Mouse (Mus musculus): Measurements from ENCODE around the gene Dpy19l1. TPM values are rescaled to one million over a fixed set of nuclear protein-coding genes. Genes with fewer than 3 reads are reported as not detected.

Gene Dpy19l1
- total and polyA plus RNA-seq, 2 experiments from 2014 or later = 16.8 to 47.3 TPM

DNA sequence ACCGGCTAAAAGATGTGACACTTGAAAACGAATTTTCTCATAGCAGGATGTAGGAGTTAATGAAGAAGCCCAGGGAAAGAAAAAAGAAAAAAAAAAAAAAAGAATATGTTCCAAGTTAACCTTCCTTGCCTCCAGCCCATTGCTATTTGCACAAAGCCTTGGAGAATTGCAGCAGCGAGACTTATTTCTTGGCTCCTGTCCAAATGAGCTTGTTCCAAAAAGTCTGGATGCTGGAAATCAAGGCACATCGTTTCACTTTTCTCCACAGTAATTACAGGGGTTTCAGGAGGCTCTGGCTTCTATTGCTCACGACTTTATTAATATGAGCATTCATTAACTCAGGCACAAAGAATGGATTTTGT lies 899 bp upstream of the Dpy19l1 start:
- H3K4me3 ChIP-seq (ENCODE audit: low read depth, low read length) = peak overlapping the region; percentile 77
- no peak for ATAC-seq (ENCODE audit: low FRiP score)
- no peak for TF ChIP-seq CTCF (IDR thresholded peaks at IDR 0.05)
- H3K9ac ChIP-seq (replicated peaks; ENCODE audit: low read length, poor library complexity, severe bottlenecking) = no peak overlapping the region; the same call in 1 of the 2 replicates
- no peaks in the 10 kb centered on the region for H3K27me3 ChIP-seq (ENCODE audit: insufficient read depth, low read length)
- H3K4me2 ChIP-seq (ENCODE audit: low read depth, low read length, poor library complexity, severe bottlenecking) = peak overlapping the region; percentile 74
- H3K4me1 ChIP-seq (ENCODE audit: insufficient read depth, low read length) = peaks cover 13% of the 10 kb centered on the region; the same call in 1 of the 2 replicates
- H3K36me3 ChIP-seq (ENCODE audit: insufficient read depth, low read length) = no peaks in the 10 kb centered on the region
- H3K27ac ChIP-seq (ENCODE audit: low read depth, low read length) = no peak overlapping the region; the same call in 1 of the 2 replicates
- H3K9me3 ChIP-seq (ENCODE audit: low read length) = no peaks in the 10 kb centered on the region
- DNase-seq (ENCODE audit: low spot score) = peak; percentile 53
- 4% methylated on average over 5 of the region's 5 CpGs for WGBS

- Histone ChIP-seq H3K27me3 (ENCODE audit: insufficient read depth, low read length) (no peaks in the 10 kb centered on the region), H3K4me1 (ENCODE audit: insufficient read depth, low read length) (peaks cover 13% of the 10 kb centered on the region; the same call in 1 of the 2 replicates), H3K27ac (ENCODE audit: low read depth, low read length) (peak overlapping the region; percentile 78), H3K9ac (replicated peaks; ENCODE audit: low read length, poor library complexity, severe bottlenecking) (peak overlapping the region; percentile 68), H3K36me3 (ENCODE audit: insufficient read depth, low read length) (no peaks in the 10 kb centered on the region), H3K4me2 (ENCODE audit: low read depth, low read length, poor library complexity, severe bottlenecking) (peak overlapping the region; percentile 74), H3K9me3 (ENCODE audit: low read length) (no peaks in the 10 kb centered on the region), H3K4me3 (ENCODE audit: low read depth, low read length) (peak overlapping the region; percentile 77)
- TF ChIP-seq CTCF (IDR thresholded peaks at IDR 0.05) = no peak
- ATAC-seq (ENCODE audit: low FRiP score) (peak; percentile 78), DNase-seq (ENCODE audit: low spot score) (peak; percentile 24)
- WGBS = 0% methylated on average over 35 of the region's 48 CpGs
These were observed 352 bp downstream of the Dpy19l1 start for GRCm38 (mm10) chr9:24502571-24503004.

DNA sequence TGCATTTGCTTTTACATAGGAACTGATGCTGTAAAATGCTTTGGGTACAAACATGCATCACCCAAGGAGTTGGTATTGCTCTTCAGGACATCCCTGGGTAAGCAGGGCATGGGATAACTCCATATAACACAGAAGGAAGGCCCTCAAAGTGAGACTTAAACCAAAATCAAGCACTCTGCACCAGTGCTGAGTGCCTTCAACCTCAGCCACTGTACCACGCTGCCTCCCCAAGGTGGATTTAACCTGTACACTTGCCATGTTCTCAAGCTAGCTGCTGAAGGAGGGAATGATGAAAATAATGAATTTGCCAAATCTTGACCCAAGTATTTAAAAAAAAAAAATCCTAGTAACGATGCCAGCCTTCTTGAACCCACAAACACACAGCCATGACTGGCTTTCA lies 1.3 kb downstream of the Dpy19l1 start:
- Histone ChIP-seq H3K4me1 (ENCODE audit: insufficient read depth, low read length) (peaks cover 13% of the 10 kb centered on the region; the same call in 1 of the 2 replicates), H3K4me3 (ENCODE audit: low read depth, low read length) (peak overlapping the region; percentile 77), H3K9ac (replicated peaks; ENCODE audit: low read length, poor library complexity, severe bottlenecking) (0 out of 2 replicates have a peak overlapping the region, but pooled peaks have one; percentile 36), H3K4me2 (ENCODE audit: low read depth, low read length, poor library complexity, severe bottlenecking) (peak overlapping the region; percentile 74), H3K27me3 (ENCODE audit: insufficient read depth, low read length) (no peaks in the 10 kb centered on the region), H3K27ac (ENCODE audit: low read depth, low read length) (no peak overlapping the region), H3K36me3 (ENCODE audit: insufficient read depth, low read length) (no peaks in the 10 kb centered on the region), H3K9me3 (ENCODE audit: low read length) (no peaks in the 10 kb centered on the region)
- TF ChIP-seq CTCF (IDR thresholded peaks at IDR 0.05) = peak; percentile 63
- ATAC-seq (ENCODE audit: low FRiP score) (no peak), DNase-seq (ENCODE audit: low spot score) (peak; percentile 46)
- 39% methylated on average over 2 of the region's 2 CpGs for WGBS

- Histone ChIP-seq H3K4me1 (ENCODE audit: insufficient read depth, low read length) (peaks cover 9% of the 10 kb centered on the region; the same call in 1 of the 2 replicates), H3K36me3 (ENCODE audit: insufficient read depth, low read length) (no peaks in the 10 kb centered on the region), H3K27ac (ENCODE audit: low read depth, low read length) (no peak overlapping the region), H3K4me3 (ENCODE audit: low read depth, low read length) (no peak overlapping the region), H3K27me3 (ENCODE audit: insufficient read depth, low read length) (no peaks in the 10 kb centered on the region), H3K9ac (replicated peaks; ENCODE audit: low read length, poor library complexity, severe bottlenecking) (no peak overlapping the region), H3K4me2 (ENCODE audit: low read depth, low read length, poor library complexity, severe bottlenecking) (no peak overlapping the region), H3K9me3 (ENCODE audit: low read length) (no peaks in the 10 kb centered on the region)
- 89% methylated on average over 2 of the region's 2 CpGs for WGBS
- DNase-seq (ENCODE audit: low spot score) (no peak), ATAC-seq (ENCODE audit: low FRiP score) (no peak)
- TF ChIP-seq CTCF (IDR thresholded peaks at IDR 0.05) = no peak
These were observed 6.7 kb downstream of the Dpy19l1 start for GRCm38 (mm10) chr9:24496226-24496625.

- no peak for ATAC-seq (ENCODE audit: low FRiP score)
- TF ChIP-seq CTCF (IDR thresholded peaks at IDR 0.05) = no peak
These were observed 12.4 kb downstream of the Dpy19l1 start for GRCm38 (mm10) chr9:24490516-24490915.

DNA sequence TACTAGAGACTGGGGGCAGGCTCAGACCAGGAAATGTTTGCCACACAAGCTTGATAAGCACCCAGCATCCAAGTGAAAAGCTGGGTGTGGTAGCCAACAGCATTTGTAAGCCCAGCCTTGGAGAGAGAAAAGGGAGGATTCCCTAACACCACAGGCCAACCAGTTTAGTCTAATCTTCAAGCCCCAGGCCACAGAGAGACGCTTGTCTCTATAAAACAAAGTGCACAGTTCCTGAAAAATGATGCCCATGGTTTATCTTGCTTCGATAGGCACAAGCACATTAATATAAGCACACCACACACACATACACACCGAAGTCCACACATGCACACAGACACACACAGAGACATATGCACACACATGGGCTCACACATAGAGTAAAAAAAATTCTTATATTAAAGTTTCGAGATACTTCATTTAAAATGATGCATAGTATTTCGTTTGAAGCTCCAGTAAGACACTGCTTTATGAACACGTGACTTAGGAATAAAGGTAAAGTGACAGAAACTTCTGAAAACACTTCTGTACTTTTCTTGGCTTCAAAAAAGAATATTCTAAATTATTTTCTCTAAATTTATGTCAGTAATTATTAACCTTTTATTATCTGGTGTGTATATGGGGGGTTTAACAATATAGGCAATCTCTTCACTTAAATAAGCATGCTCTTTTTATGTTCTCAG lies 14.4 kb downstream of the Dpy19l1 start:
- no peak overlapping the region for H3K4me3 ChIP-seq (ENCODE audit: low read depth, low read length)
- no peak overlapping the region for H3K4me2 ChIP-seq (ENCODE audit: low read depth, low read length, poor library complexity, severe bottlenecking)
- no peaks in the 10 kb centered on the region for H3K4me1 ChIP-seq (ENCODE audit: insufficient read depth, low read length)
- DNase-seq (ENCODE audit: low spot score) = no peak
- ATAC-seq (ENCODE audit: low FRiP score) = no peak
- no peak overlapping the region for H3K9ac ChIP-seq (replicated peaks; ENCODE audit: low read length, poor library complexity, severe bottlenecking)
- WGBS = 88% methylated on average over 6 of the region's 6 CpGs
- no peak for TF ChIP-seq CTCF (IDR thresholded peaks at IDR 0.05)
- H3K27me3 ChIP-seq (ENCODE audit: insufficient read depth, low read length) = no peaks in the 10 kb centered on the region
- no peaks in the 10 kb centered on the region for H3K9me3 ChIP-seq (ENCODE audit: low read length)
- H3K27ac ChIP-seq (ENCODE audit: low read depth, low read length) = no peak overlapping the region
- no peaks in the 10 kb centered on the region for H3K36me3 ChIP-seq (ENCODE audit: insufficient read depth, low read length)

More at GRCm38 (mm10) chr9:24490516-24490915, 12.4 kb downstream of the Dpy19l1 start:
- no peak overlapping the region for H3K9ac ChIP-seq (replicated peaks; ENCODE audit: low read length, poor library complexity, severe bottlenecking)
- H3K4me1 ChIP-seq (ENCODE audit: insufficient read depth, low read length) = no peaks in the 10 kb centered on the region
- H3K4me3 ChIP-seq (ENCODE audit: low read depth, low read length) = no peak overlapping the region
- H3K4me2 ChIP-seq (ENCODE audit: low read depth, low read length, poor library complexity, severe bottlenecking) = no peak overlapping the region
- no peaks in the 10 kb centered on the region for H3K27me3 ChIP-seq (ENCODE audit: insufficient read depth, low read length)
- no peaks in the 10 kb centered on the region for H3K9me3 ChIP-seq (ENCODE audit: low read length)
- no peaks in the 10 kb centered on the region for H3K36me3 ChIP-seq (ENCODE audit: insufficient read depth, low read length)
- H3K27ac ChIP-seq (ENCODE audit: low read depth, low read length) = no peak overlapping the region
- WGBS = 97% methylated on average over 5 of the region's 5 CpGs
- no peak for DNase-seq (ENCODE audit: low spot score)

All from midbrain, postnatal 0 days (tissue).